ENCODE assay signal across 16 mouse cellular contexts in genomic region chr8:119353659-119354023, GRCm38 (mm10).
"Had no signal": no experiment of that assay in that cellular context is flagged by ENCODE, and none has a peak within 500 bp of the region (broad histone marks: within the 10 kb centered on the region; RNA-seq: fewer than 3 reads in every experiment).

No protein-coding gene starts in this region.

- H3K4me3 ChIP-seq: intestine, embryonic 15.5 days; kidney, embryonic 15.5 days; limb, embryonic 10.5 days; midbrain, embryonic 15.5 days; neural tube, embryonic 13.5 days; stomach, embryonic 15.5 days had no signal

- H3K4me2 ChIP-seq: intestine, embryonic 15.5 days; kidney, embryonic 15.5 days; midbrain, embryonic 11.5 days; midbrain, embryonic 15.5 days; neural tube, embryonic 13.5 days; stomach, embryonic 15.5 days had no signal

- H3K9me3 ChIP-seq: intestine, embryonic 15.5 days; kidney, embryonic 15.5 days; limb, embryonic 10.5 days; midbrain, embryonic 15.5 days; neural tube, embryonic 13.5 days; stomach, embryonic 15.5 days had no signal

- H3K4me1 ChIP-seq: intestine, embryonic 15.5 days; kidney, embryonic 15.5 days; midbrain, embryonic 15.5 days; neural tube, embryonic 13.5 days; stomach, embryonic 15.5 days had no signal

- ATAC-seq: intestine, embryonic 15.5 days; lung, postnatal 0 days; midbrain, embryonic 15.5 days had no signal

- H3K9ac ChIP-seq: intestine, embryonic 15.5 days; kidney, embryonic 15.5 days; midbrain, embryonic 15.5 days; neural tube, embryonic 13.5 days; stomach, embryonic 15.5 days had no signal

- H3K27ac ChIP-seq: intestine, embryonic 15.5 days; kidney, embryonic 15.5 days; limb, embryonic 10.5 days; midbrain, embryonic 15.5 days; neural tube, embryonic 13.5 days; stomach, embryonic 15.5 days had no signal

- H3K27me3 ChIP-seq: intestine, embryonic 15.5 days; kidney, embryonic 15.5 days; midbrain, embryonic 15.5 days; neural tube, embryonic 13.5 days; stomach, embryonic 15.5 days had no signal

- DNase-seq: kidney, adult 18-20 months; kidney, postnatal 14 days; layer of hippocampus, adult 9-11 months; lung, adult 2 months; lung, postnatal 36 days; right cerebral cortex, postnatal 14 days; thymus, adult 2 months; thymus, postnatal 25 days had no signal
